Mouse (Mus musculus): ENCODE measurements around the gene Omt2b.
"Not testable (repeated sequence)": the region's sequence is repeated elsewhere in the genome, so short reads cannot be mapped to it uniquely, and the experiment has no call there.

Omt2b gene

DNA sequence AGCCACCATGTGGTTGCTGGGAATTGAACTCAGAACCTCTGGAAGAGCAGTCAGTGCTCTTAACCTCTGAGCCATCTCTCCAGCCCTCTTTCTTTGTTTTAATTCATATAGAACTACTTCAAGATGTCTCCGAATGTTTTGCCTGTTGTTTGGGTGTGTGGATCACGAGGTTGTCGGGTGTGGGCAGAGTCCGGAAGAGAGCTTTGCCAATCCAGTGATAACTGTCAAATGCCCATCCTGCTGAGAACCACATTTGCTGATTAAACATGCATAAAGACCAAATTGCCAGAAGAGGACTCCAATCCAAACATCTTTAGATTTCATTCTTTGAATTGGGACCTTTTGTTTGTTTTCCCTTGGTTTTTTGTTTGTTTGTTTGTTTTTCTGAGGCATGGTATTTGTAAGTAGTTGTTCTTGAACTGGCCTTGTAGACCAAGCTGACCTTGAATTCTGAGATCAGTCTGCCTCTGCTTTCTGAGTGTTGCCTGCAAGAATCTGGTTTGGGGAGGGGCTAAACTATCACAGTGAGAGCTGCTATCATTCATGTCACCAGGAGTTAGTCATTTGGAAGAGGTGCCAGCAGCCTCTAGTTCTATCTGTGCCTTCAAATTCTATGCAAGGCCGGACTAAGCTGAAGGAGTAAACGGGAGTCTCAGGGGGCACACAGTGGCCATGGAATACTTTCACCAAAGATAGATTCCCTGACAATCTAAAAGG, 24.3 kb downstream of the Omt2b start:
- DNase-seq (ENCODE audit: low spot score): no peak

GRCm38 (mm10) chr9:78354665-78355578, 27.5 kb downstream of the Omt2b start:
- no peak for DNase-seq (ENCODE audit: low spot score)

GRCm38 (mm10) chr9:78355611-78356010, 28.2 kb downstream of the Omt2b start, which contains the start of gene Gsta2:
Gsta2 (minus strand) TSS chr9:78355788.
- no peak for DNase-seq (ENCODE audit: low spot score)

GRCm38 (mm10) chr9:78358053-78358452, 30.7 kb downstream of the Omt2b start:
- peak; percentile 59 for DNase-seq (ENCODE audit: low spot score)

GRCm38 (mm10) chr9:78359750-78360483, 32.5 kb downstream of the Omt2b start:
- no peak for DNase-seq (ENCODE audit: low spot score)

DNA sequence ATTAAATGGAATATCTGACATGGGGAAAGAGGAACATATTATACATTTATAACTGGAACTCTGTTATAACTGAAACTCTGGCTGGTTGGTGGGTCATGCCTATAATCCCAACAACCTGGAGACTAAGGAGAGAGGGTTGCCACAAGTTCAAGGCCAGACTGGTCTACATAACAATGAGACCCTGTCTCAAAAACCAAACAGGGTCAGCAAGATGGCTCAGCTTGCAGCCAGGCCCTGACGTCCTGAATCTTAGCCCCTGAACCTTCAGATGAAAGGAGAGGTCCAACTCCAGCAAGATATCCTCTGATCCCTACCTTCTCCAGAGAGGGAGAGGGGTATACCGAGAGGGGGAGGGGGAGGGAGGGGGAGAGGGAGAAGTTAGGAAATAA, 33.1 kb downstream of the Omt2b start:
- no peak for DNase-seq (ENCODE audit: low spot score)

GRCm38 (mm10) chr9:78363374-78363773, 36.0 kb downstream of the Omt2b start:
- no peak for DNase-seq (ENCODE audit: low spot score)

GRCm38 (mm10) chr9:78364701-78365100, 37.3 kb downstream of the Omt2b start:
- DNase-seq (ENCODE audit: low spot score): no peak

GRCm38 (mm10) chr9:78365850-78366544, 38.6 kb downstream of the Omt2b start:
- no peak for DNase-seq (ENCODE audit: low spot score)

- DNase-seq (ENCODE audit: low spot score): not testable (repeated sequence)
Measured at GRCm38 (mm10) chr9:78367959-78368358, 40.6 kb downstream of the Omt2b start, which contains the start of gene Dppa5a. Dppa5a (minus strand) TSS chr9:78368177.

- no peak for DNase-seq (ENCODE audit: low spot score)
Measured at GRCm38 (mm10) chr9:78368671-78369293, 41.4 kb downstream of the Omt2b start.

- no peak for DNase-seq (ENCODE audit: low spot score)
Measured at GRCm38 (mm10) chr9:78369349-78369748, 42.0 kb downstream of the Omt2b start.

DNA sequence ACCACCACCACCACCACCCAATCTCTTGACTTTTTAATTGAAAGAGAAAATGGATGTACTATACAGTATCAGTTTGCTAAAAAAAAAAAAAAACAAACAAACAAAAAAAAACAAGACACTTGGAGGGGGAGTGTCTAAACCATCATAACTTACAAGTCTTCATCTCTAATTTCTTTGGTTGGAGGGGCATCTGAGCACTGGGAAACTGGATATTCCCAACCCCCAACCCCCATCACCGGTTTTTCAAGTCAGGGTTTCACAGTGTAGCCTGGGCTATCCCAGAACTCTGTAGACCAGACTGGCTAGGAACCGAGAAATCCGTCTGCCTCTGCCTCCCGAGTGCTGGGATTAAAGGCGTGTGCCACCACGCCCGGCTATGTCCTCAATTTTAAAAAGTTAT, 42.4 kb downstream of the Omt2b start:
- DNase-seq (ENCODE audit: low spot score): no peak

DNA sequence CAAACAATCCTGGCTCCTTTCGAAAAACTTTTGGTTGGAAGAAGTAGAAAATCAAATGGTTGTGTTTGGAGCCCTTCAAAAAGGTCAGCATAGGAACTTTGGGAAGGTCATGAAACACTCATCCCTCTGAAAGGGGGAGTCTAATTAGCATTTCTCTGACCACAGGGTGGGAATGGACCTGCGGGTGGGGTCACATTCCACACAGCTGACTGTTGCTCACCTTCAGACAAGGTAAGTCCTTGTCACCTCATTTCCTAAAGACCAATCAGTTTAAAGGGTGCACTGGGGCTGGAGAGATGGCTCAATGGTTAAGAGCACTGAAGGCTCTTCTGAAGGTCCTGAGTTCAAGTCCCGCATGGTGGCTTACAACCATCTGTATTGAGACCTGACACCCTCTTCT, 44.1 kb downstream of the Omt2b start:
- DNase-seq (ENCODE audit: low spot score): no peak

- DNase-seq (ENCODE audit: low spot score): no peak
Measured at GRCm38 (mm10) chr9:78372827-78373504, 45.6 kb downstream of the Omt2b start.

DNA sequence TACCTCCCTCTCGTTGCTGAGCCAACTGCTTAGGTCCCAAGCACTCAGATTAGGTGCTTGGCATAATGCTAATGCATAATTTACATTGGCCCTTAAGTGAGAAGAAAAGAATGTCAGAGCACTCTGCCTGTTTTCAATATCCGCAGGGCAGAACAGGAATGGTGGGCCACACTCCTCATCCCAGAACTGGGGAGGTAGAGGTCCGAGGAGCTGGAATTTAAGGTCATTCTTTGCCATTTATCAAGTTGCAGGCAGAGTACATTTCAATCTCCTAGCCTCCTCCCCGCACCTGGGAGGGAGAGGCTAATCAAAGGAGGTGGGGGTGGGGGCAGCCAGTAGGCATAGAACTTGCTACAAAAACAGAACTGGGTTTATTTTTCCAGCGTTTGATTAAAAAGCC, 47.0 kb downstream of the Omt2b start:
- no peak for DNase-seq (ENCODE audit: low spot score)

DNA sequence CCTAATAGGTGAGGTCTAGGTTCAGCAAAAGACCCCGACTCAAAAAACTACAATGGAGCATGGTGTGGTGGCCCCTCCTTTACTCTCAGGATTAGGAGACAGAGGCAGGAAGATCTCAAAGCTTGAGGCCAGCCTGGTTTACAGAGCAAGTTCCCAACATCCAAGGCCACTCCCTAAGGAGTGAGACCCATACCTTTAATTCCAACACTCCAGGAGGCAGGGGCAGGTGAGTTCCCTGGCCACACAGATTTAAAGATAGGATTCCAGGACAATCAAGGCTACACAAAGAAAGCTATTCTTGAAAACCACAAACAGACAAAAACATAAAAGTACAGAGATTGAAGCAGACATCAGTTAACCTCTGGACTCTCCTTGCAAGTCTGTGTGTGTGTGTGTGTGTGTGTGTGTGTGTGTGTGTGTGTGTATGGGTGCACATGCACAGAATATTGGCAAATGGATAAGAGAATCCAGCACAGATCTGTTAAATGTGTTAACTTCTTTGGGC, 47.5 kb downstream of the Omt2b start:
- DNase-seq (ENCODE audit: low spot score): no peak

GRCm38 (mm10) chr9:78375486-78375885, 48.1 kb downstream of the Omt2b start:
- DNase-seq (ENCODE audit: low spot score): no peak

DNA sequence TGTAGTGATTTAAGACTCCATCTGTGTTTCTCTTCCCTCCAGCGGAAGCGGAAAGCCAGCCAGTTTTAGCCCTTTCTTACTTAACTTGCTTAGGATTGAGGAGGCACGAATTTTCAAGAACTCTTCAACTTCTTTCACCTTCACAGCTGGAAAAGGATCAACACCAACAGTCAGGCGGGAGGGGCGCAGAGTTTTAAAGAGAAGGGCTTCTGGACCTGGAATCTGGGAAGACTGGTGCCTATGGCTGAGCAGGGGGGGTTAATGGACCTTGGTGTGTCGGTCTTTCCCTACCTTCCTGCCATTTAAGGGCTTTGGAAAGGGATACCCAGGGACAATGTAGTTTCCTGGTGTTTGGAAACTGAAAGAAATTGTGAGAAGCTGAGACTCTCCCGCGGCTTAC, 50.2 kb downstream of the Omt2b start:
- no peak for DNase-seq (ENCODE audit: low spot score)

GRCm38 (mm10) chr9:78378113-78378785, 50.9 kb downstream of the Omt2b start, which contains the start of gene Ooep:
Ooep (minus strand) TSS chr9:78378725.
- DNase-seq (ENCODE audit: low spot score): peak; percentile 25

Data from ovary, postnatal 36 days (tissue).